Mouse (Mus musculus): ENCODE results near the gene Spag5. TPM values are rescaled to one million over a fixed set of nuclear protein-coding genes. Genes with fewer than 3 reads are reported as not detected.

Gene Spag5
- polyA plus RNA-seq, 2 experiments: 27.6 to 39.7 TPM

GRCm38 (mm10) chr11:78347908-78348307 lies 46.6 kb downstream of the Spag5 start:
- Histone ChIP-seq H3K27ac (no peak overlapping the region), H3K4me1 (replicated peaks; ENCODE audit: control insufficient read depth in 2 of 2, insufficient read depth in 2 of 2, low read length in 1 of 2) (peaks cover 27 to 38% of the 10 kb centered on the region in 2 experiments), H3K4me2 (ENCODE audit: low read depth) (no peak overlapping the region)

GRCm38 (mm10) chr11:78348474-78348873 lies 47.1 kb downstream of the Spag5 start:
- Histone ChIP-seq H3K27ac (no peak overlapping the region), H3K4me1 (replicated peaks; ENCODE audit: control insufficient read depth in 2 of 2, insufficient read depth in 2 of 2, low read length in 1 of 2) (peaks cover 25 to 36% of the 10 kb centered on the region in 2 experiments)

More at GRCm38 (mm10) chr11:78347908-78348307, 46.6 kb downstream of the Spag5 start:
- Histone ChIP-seq H3K9ac (replicated peaks) (no peak overlapping the region), H3K9me3 (ENCODE audit: control insufficient read depth, low read length) (no peaks in the 10 kb centered on the region), H3K27me3 (ENCODE audit: control insufficient read depth, insufficient read depth, low read length) (no peaks in the 10 kb centered on the region), H3K4me3 (ENCODE audit: insufficient read depth in 1 of 2, low read depth in 2 of 2, low read length in 2 of 2) (no peak overlapping the region), H3K36me3 (replicated peaks; ENCODE audit: control insufficient read depth, insufficient read depth, low read depth) (0 out of 2 replicates have a peak, but pooled peaks cover 2% of the 10 kb centered on the region)
- TF ChIP-seq CTCF (IDR thresholded peaks at IDR 0.05; ENCODE audit: low read depth) (no peak), EP300 (IDR thresholded peaks at IDR 0.05; ENCODE audit: low read depth) (no peak)
- DNase-seq (ENCODE audit: low read depth in 3 of 3, low spot score in 3 of 3) (no peak), ATAC-seq (ENCODE audit: insufficient read depth) (no peak)
- WGBS (ENCODE audit: insufficient replicate concordance): 75% methylated on average over 8 of the region's 9 CpGs

GRCm38 (mm10) chr11:78349441-78350358 lies 48.4 kb downstream of the Spag5 start:
- Histone ChIP-seq H3K4me2 (ENCODE audit: low read depth) (no peak overlapping the region), H3K4me1 (replicated peaks; ENCODE audit: control insufficient read depth in 2 of 2, insufficient read depth in 2 of 2, low read length in 1 of 2) (peaks cover 16 to 27% of the 10 kb centered on the region in 2 experiments), H3K9ac (replicated peaks) (no peak overlapping the region), H3K9me3 (ENCODE audit: control insufficient read depth, low read length) (no peaks in the 10 kb centered on the region), H3K27me3 (ENCODE audit: control insufficient read depth, insufficient read depth, low read length) (no peaks in the 10 kb centered on the region), H3K27ac (no peak overlapping the region), H3K36me3 (replicated peaks; ENCODE audit: control insufficient read depth, insufficient read depth, low read depth) (0 out of 2 replicates have a peak, but pooled peaks cover 2% of the 10 kb centered on the region), H3K4me3 (ENCODE audit: insufficient read depth in 1 of 2, low read depth in 2 of 2, low read length in 2 of 2) (no peak overlapping the region)
- 71% methylated on average over 4 of the region's 4 CpGs for WGBS (ENCODE audit: insufficient replicate concordance)
- TF ChIP-seq EP300 (IDR thresholded peaks at IDR 0.05; ENCODE audit: low read depth): no peak
- no peak for TF ChIP-seq CTCF (IDR thresholded peaks at IDR 0.05; ENCODE audit: low read depth)
- ATAC-seq (ENCODE audit: insufficient read depth): no peak
- DNase-seq (ENCODE audit: low read depth in 3 of 3, low spot score in 3 of 3): no peak

More at GRCm38 (mm10) chr11:78348474-78348873, 47.1 kb downstream of the Spag5 start:
- Histone ChIP-seq H3K36me3 (replicated peaks; ENCODE audit: control insufficient read depth, insufficient read depth, low read depth) (0 out of 2 replicates have a peak, but pooled peaks cover 2% of the 10 kb centered on the region), H3K4me2 (ENCODE audit: low read depth) (no peak overlapping the region), H3K27me3 (ENCODE audit: control insufficient read depth, insufficient read depth, low read length) (no peaks in the 10 kb centered on the region), H3K4me3 (ENCODE audit: insufficient read depth in 1 of 2, low read depth in 2 of 2, low read length in 2 of 2) (no peak overlapping the region), H3K9me3 (ENCODE audit: control insufficient read depth, low read length) (no peaks in the 10 kb centered on the region), H3K9ac (replicated peaks) (no peak overlapping the region)
- TF ChIP-seq CTCF (IDR thresholded peaks at IDR 0.05; ENCODE audit: low read depth) (no peak), EP300 (IDR thresholded peaks at IDR 0.05; ENCODE audit: low read depth) (no peak)
- no peak for ATAC-seq (ENCODE audit: insufficient read depth)
- no peak for DNase-seq (ENCODE audit: low read depth in 3 of 3, low spot score in 3 of 3)
- 69% methylated on average over 7 of the region's 7 CpGs for WGBS (ENCODE audit: insufficient replicate concordance)

GRCm38 (mm10) chr11:78353081-78353480 lies 51.8 kb downstream of the Spag5 start:
- DNase-seq (ENCODE audit: low read depth in 3 of 3, low spot score in 3 of 3) (no peak), ATAC-seq (ENCODE audit: insufficient read depth) (no peak)
- no peaks in the 10 kb centered on the region for H3K27me3 ChIP-seq (ENCODE audit: control insufficient read depth, insufficient read depth, low read length)
- TF ChIP-seq CTCF (IDR thresholded peaks at IDR 0.05; ENCODE audit: low read depth): no peak
- no peak for TF ChIP-seq EP300 (IDR thresholded peaks at IDR 0.05; ENCODE audit: low read depth)
- no peaks in the 10 kb centered on the region for H3K9me3 ChIP-seq (ENCODE audit: control insufficient read depth, low read length)
- WGBS (ENCODE audit: insufficient replicate concordance): 46% methylated on average over 1 of the region's 1 CpGs
- H3K4me2 ChIP-seq (ENCODE audit: low read depth): no peak overlapping the region
- H3K4me3 ChIP-seq (ENCODE audit: insufficient read depth in 1 of 2, low read depth in 2 of 2, low read length in 2 of 2): no peak overlapping the region
- peaks cover 0 to 6% of the 10 kb centered on the region in 2 experiments; a peak in 1 of 4 replicates for H3K4me1 ChIP-seq (replicated peaks; ENCODE audit: control insufficient read depth in 2 of 2, insufficient read depth in 2 of 2, low read length in 1 of 2)
- H3K36me3 ChIP-seq (replicated peaks; ENCODE audit: control insufficient read depth, insufficient read depth, low read depth): 0 out of 2 replicates have a peak, but pooled peaks cover 2% of the 10 kb centered on the region
- H3K27ac ChIP-seq: no peak overlapping the region
- no peak overlapping the region for H3K9ac ChIP-seq (replicated peaks)

GRCm38 (mm10) chr11:78354905-78355304 lies 53.6 kb downstream of the Spag5 start:
- peaks cover 1 to 4% of the 10 kb centered on the region in 2 experiments; a peak in 1 of 4 replicates for H3K4me1 ChIP-seq (replicated peaks; ENCODE audit: control insufficient read depth in 2 of 2, insufficient read depth in 2 of 2, low read length in 1 of 2)
- H3K4me3 ChIP-seq (ENCODE audit: insufficient read depth in 1 of 2, low read depth in 2 of 2, low read length in 2 of 2): no peak overlapping the region
- DNase-seq (ENCODE audit: low read depth in 3 of 3, low spot score in 3 of 3) (no peak), ATAC-seq (ENCODE audit: insufficient read depth) (no peak)
- no peak overlapping the region for H3K27ac ChIP-seq
- no peak overlapping the region for H3K9ac ChIP-seq (replicated peaks)
- TF ChIP-seq EP300 (IDR thresholded peaks at IDR 0.05; ENCODE audit: low read depth) (no peak), CTCF (IDR thresholded peaks at IDR 0.05; ENCODE audit: low read depth) (no peak)
- no peaks in the 10 kb centered on the region for H3K9me3 ChIP-seq (ENCODE audit: control insufficient read depth, low read length)
- no peak overlapping the region for H3K4me2 ChIP-seq (ENCODE audit: low read depth)
- WGBS (ENCODE audit: insufficient replicate concordance): 50% methylated on average over 6 of the region's 6 CpGs
- no peaks in the 10 kb centered on the region for H3K27me3 ChIP-seq (ENCODE audit: control insufficient read depth, insufficient read depth, low read length)
- no peaks in the 10 kb centered on the region for H3K36me3 ChIP-seq (replicated peaks; ENCODE audit: control insufficient read depth, insufficient read depth, low read depth)

Data from liver, embryonic 14.5 days (tissue).